Mouse (Mus musculus) gastrocnemius, adult 2 months (tissue): ENCODE results near the gene Trip11. TPM values are rescaled to one million over a fixed set of nuclear protein-coding genes. Genes with fewer than 3 reads are reported as not detected.

ENCODE experiments used
- DNase-seq: peaks from one replicate; pipeline ENCODE4 v3.0.0; 2022
- H3K27ac ChIP-seq: fragments of 200-600 bp; 2 replicates; pipeline ENCODE4 v1.8.1; 2022; ENCODE audit warnings: mild to moderate bottlenecking
- H3K4me3 ChIP-seq: fragments of 200-600 bp; 2 replicates; pipeline ENCODE4 v1.8.1; 2022; ENCODE audit warnings: mild to moderate bottlenecking, moderate library complexity
- CTCF ChIP-seq: fragments of 200-600 bp; IDR thresholded peaks from 2 replicates; pipeline ENCODE4 v1.8.1; 2022; ENCODE audit warnings: antibody characterized with exemption, mild to moderate bottlenecking, moderate library complexity
- intact Hi-C: fragments of 180-260 bp; cut with DNase I; formaldehyde crosslinking; loops from one replicate; pipeline ENCODE4 v1.15.1; 2025
- total RNA-seq, 2 experiments: library from RNA; stranded (reverse); gene quantifications; 2 replicates each; pipeline ENCODE4 v1.2.3; 2021

Gene Trip11
- total RNA-seq, 2 experiments from 2014 or later = 25.9 to 30.8 TPM

- Histone ChIP-seq H3K27ac (no peak overlapping the region), H3K4me3 (no peak overlapping the region)
- no peak for TF ChIP-seq CTCF
- DNase-seq = no peak
- intact Hi-C loops = no loop called here
These were observed 79.3 kb downstream of the Trip11 start for GRCm38 (mm10) chr12:101833776-101834175.

DNA sequence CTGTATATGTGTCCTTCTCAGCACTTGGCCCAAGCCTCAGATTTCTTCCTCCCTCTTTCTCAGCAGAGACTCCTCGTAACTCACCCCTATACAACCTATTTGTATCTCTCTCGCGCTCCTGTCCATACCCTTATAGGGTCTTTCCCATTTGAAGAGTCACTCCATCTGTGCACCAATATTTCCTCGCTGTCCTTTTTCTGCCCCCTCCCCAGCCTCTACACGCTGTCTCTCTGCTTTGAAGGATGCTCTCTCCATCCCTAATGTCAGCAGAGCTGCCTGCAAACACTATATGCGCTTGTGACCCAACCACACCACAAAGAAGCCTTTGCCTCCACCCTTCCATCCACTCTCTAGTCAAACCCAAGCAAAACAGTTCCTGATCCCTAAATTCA, 80.0 kb downstream of the Trip11 start:
- TF ChIP-seq CTCF = no peak
- no peak for DNase-seq
- intact Hi-C loops = no loop called here
- Histone ChIP-seq H3K27ac (no peak overlapping the region), H3K4me3 (no peak overlapping the region)

DNA sequence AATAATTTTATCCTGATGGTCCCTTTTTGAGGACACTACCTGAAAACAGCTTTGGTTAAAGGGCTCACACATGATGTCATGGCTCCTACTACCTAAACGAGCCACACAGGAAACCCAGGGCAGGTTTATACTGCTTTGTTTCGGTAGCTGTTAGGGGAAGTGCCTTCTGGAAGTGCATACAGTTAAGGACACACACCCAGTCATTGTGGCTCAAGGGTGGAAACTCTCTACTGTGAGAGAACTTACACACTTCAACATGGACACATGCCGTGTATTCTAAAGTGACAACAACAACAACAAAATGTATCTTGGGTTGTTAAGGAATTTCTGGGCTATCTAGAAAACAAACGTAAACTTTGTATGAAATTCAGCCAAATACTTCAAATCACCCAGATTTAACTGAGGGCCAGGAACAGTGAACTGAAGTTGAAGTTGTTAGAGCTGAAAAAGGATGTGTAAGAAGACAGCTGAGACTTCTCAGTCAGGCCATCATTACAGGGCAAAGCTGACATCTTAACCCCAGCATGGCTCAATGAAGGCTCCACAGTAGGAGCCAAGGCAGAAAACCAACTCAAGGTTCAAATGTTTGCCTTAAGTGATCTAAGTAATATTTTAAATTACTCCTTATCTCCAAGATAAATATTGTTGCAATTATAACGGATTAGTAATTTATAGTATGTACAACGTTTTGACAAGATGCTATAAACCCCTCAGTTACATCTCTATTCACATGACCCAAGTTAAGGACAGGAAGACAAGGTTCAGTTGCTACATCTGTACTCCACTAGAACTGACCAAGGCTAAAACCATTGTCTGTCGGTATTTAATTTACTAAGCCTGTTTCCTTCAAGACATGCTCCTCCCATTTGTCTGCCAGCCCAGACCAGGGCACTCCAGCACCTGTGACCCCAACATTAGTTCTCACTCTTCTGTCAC, 80.6 kb downstream of the Trip11 start:
- intact Hi-C loops = no loop called here
- TF ChIP-seq CTCF = no peak
- Histone ChIP-seq H3K4me3 (no peak overlapping the region), H3K27ac (no peak overlapping the region)
- DNase-seq = no peak

DNA sequence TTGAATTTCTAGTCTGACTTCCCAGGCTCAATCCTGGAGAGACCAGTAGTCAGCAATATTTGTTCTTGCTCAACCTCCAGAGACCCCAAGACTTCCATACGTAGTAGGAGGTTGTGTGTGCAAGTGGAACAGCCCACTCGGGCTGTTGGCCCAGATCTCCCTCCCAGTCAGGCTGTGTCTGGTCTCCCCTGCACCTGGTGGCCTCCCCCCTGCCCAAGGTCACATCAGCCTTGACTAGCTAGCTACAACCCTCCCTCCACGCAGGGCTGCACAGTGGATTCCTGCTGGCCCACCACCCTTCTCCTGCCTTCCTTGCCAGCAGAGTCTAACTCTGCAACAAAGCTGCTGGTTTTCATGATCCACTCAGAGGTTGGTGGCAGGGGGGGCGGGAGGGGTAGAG, 81.8 kb downstream of the Trip11 start:
- DNase-seq = no peak

DNA sequence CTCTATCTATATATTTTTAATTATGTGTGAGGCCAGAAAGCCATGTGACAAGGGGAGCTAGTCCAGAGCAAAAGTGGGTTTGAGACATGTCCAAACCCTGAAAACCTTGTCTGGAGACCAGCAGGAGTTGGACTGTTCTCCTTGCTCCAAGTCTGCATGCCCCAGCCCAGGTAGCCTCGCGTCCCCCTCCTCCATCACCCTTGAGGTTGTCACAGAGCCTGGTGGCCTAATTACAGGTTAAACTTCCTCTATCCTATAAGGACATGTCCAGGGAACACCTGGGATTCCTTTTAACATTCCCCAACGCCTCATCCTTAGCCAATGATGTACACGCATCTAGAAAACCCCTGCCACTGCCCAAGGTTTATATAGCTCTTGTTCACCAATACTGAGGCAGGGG, 89.9 kb downstream of the Trip11 start:
- no peak overlapping the region for H3K27ac ChIP-seq
- H3K4me3 ChIP-seq = no peak overlapping the region
- TF ChIP-seq CTCF = no peak
- intact Hi-C loops = no loop called here
- DNase-seq = no peak

More for the DNA sequence above, 81.8 kb downstream of the Trip11 start:
- intact Hi-C loops = no loop called here
- peak overlapping the region; percentile 58 for H3K27ac ChIP-seq
- TF ChIP-seq CTCF = no peak
- no peak overlapping the region for H3K4me3 ChIP-seq

DNA sequence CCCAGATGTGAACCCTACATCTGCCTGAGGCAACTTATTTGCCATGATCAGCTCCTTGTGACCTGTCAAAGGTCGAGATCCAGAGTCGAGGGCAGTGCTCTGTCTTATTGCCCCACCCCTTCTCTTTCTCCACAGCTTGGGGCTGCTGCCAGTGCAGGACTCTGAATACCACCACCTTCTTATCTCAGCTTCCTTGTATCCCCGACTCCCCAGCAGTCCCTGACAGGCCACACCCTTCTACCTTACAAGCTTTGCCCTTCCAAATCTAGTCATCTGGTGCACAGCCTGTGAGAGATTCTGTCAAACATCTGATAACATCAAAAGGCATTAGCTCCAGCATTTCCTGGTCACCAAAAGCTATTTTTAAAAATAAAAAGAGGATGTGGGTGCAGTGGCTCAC, 91.5 kb downstream of the Trip11 start:
- intact Hi-C loops = no loop called here
- TF ChIP-seq CTCF = no peak
- Histone ChIP-seq H3K27ac (no peak overlapping the region), H3K4me3 (no peak overlapping the region)
- DNase-seq = no peak

- intact Hi-C loops = loop anchor here (5.0 kb wide), 1 partner anchor 57 kb away; no protein-coding TSS in a partner anchor
- Histone ChIP-seq H3K4me3 (peak overlapping the region; percentile 78), H3K27ac (peak overlapping the region; percentile 86)
- TF ChIP-seq CTCF = no peak
- DNase-seq = no peak
These were observed 93.5 kb downstream of the Trip11 start for GRCm38 (mm10) chr12:101819570-101819969.

- no peak for TF ChIP-seq CTCF
- intact Hi-C loops = loop anchor here (5.0 kb wide), 1 partner anchor 56 kb away; no protein-coding TSS in a partner anchor
- H3K4me3 ChIP-seq = peak within 1 kb of the TSS; percentile 78
These were observed 94.3 kb downstream of the Trip11 start, which contains the start of gene Fbln5 for GRCm38 (mm10) chr12:101818608-101819370. Fbln5 (minus strand) TSS chr12:101819055.

GRCm38 (mm10) chr12:101818246-101818607, 94.8 kb downstream of the Trip11 start:
- TF ChIP-seq CTCF = no peak
- intact Hi-C loops = loop anchor here (5.0 kb wide), 1 partner anchor 56 kb away; no protein-coding TSS in a partner anchor
- DNase-seq = no peak
- H3K4me3 ChIP-seq = peak overlapping the region; percentile 78
- peak overlapping the region; percentile 86 for H3K27ac ChIP-seq

More at GRCm38 (mm10) chr12:101818608-101819370, 94.3 kb downstream of the Trip11 start, which contains the start of gene Fbln5:
- H3K27ac ChIP-seq = peak within 1 kb of the TSS; percentile 86
- DNase-seq = peak; percentile 85

- intact Hi-C loops = loop anchor here (5.0 kb wide), 1 partner anchor 55 kb away; no protein-coding TSS in a partner anchor
- no peak for DNase-seq
- TF ChIP-seq CTCF = peak; percentile 39; the same call in 1 of the 2 replicates
- Histone ChIP-seq H3K27ac (peak overlapping the region; percentile 68), H3K4me3 (peak overlapping the region; percentile 78)
These were observed 96.3 kb downstream of the Trip11 start for GRCm38 (mm10) chr12:101816810-101817209.

DNA sequence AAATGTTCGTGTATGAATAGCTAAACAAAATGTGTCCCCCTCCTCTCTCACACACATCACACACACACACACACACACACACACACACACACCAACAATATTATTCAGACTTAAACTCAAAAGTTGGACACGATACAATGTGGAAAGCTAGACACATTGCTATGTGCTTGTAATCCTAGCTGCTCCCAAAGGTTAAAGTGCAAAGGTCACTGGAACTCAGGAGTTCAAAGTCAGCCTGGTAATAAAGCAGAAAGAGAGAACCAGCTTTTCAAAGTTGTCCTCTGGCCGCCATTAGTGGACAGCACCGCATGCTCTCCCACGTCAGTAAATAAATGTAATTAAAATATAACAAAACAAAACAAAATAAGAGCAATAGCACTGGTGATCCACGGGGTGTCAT, 97.3 kb downstream of the Trip11 start:
- Histone ChIP-seq H3K27ac (no peak overlapping the region), H3K4me3 (no peak overlapping the region)
- DNase-seq = no peak
- intact Hi-C loops = loop anchor here (5.0 kb wide), 1 partner anchor 53 kb away; no protein-coding TSS in a partner anchor
- no peak for TF ChIP-seq CTCF

DNA sequence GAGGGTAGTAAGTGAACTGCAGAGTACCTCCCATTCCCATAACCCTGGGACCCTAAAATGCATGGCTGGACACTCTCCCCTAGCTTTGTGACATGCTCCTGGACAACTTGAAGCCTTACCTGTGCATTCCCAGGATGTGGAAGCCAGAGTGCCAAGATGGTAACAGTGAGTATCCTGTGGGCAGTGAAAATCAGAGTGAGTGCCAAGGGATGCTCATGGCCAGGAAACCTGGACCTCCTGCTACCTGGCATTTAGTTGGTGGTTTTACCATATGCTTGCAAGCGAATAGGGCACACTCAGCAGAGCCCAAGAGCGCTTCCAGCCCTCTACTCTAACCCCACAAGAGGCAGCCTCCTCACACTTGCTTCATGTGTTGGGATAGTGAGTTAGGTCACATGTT, 98.6 kb downstream of the Trip11 start:
- H3K27ac ChIP-seq = no peak overlapping the region
- intact Hi-C loops = no loop called here
- no peak overlapping the region for H3K4me3 ChIP-seq
- DNase-seq = no peak
- no peak for TF ChIP-seq CTCF
